Mouse (Mus musculus): ENCODE data around the gene Gm5622.

- no peak for TF ChIP-seq CTCF (IDR thresholded peaks at IDR 0.05; ENCODE audit: low read depth, low read length)
- TF ChIP-seq POLR2A (IDR thresholded peaks at IDR 0.05; ENCODE audit: extremely low read depth, insufficient read depth, low read length), result no peak
Measured at GRCm38 (mm10) chr14:51507416-51507815, 45.2 kb upstream of the Gm5622 start.
